Mouse (Mus musculus): ENCODE measurements at regions not wholly inside any gene's neighbourhood (a gene's known extent, or its start where the extent isn't known, plus 50 kb on each side); places are given as distances from the start of the nearest gene placed in this dataset.

DNA sequence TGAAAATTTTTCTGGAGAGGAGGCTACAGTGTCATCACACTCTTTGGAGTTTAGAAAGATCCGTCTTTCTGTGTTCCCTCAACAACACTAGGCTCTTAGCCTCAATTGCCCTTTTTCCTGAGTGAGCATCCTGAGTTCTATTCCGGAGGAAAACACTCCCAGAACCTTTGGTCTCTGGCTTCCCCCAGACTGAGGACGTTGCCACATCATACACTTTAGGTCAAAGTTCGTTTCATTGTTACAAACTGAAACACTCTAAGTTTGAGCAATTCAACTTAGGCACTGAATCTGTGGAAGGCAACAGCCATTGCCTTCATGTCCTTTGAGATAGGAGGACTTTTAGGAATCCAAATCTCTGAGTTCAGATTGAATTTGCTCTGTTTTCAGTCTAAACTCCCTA, 85.0 kb downstream of the Arl4a start:
- no peak overlapping the region for H3K27ac ChIP-seq (replicated peaks; ENCODE audit: low read depth, low read length)
- H3K9ac ChIP-seq (ENCODE audit: low read length), result no peak overlapping the region
- no peak overlapping the region for H3K4me3 ChIP-seq (ENCODE audit: low read depth, low read length)
- H3K36me3 ChIP-seq (ENCODE audit: control insufficient read depth, insufficient read depth, low read length), result no peaks in the 10 kb centered on the region
- H3K4me2 ChIP-seq (ENCODE audit: low read depth, severe bottlenecking), result no peak overlapping the region
- 79% methylated on average over 4 of the region's 4 CpGs for WGBS
- no peaks in the 10 kb centered on the region for H3K9me3 ChIP-seq (ENCODE audit: control insufficient read depth, low read length)
- no peaks in the 10 kb centered on the region for H3K4me1 ChIP-seq (ENCODE audit: control insufficient read depth, insufficient read depth, low read length)
- DNase-seq (ENCODE audit: low spot score) (no peak), ATAC-seq (ENCODE audit: insufficient number of reproducible peaks, low FRiP score, low TSS enrichment, low read depth) (no peak)
- H3K27me3 ChIP-seq (ENCODE audit: control insufficient read depth, insufficient read depth, low read length), result no peaks in the 10 kb centered on the region

GRCm38 (mm10) chr12:39951911-39952310, 85.9 kb downstream of the Arl4a start:
- no peak for ATAC-seq (ENCODE audit: insufficient number of reproducible peaks, low FRiP score, low TSS enrichment, low read depth)
- Histone ChIP-seq H3K9me3 (ENCODE audit: control insufficient read depth, low read length) (no peaks in the 10 kb centered on the region), H3K9ac (ENCODE audit: low read length) (no peak overlapping the region), H3K4me1 (ENCODE audit: control insufficient read depth, insufficient read depth, low read length) (no peaks in the 10 kb centered on the region), H3K27ac (replicated peaks; ENCODE audit: low read depth, low read length) (no peak overlapping the region), H3K36me3 (ENCODE audit: control insufficient read depth, insufficient read depth, low read length) (no peaks in the 10 kb centered on the region), H3K4me3 (ENCODE audit: low read depth, low read length) (no peak overlapping the region), H3K27me3 (ENCODE audit: control insufficient read depth, insufficient read depth, low read length) (no peaks in the 10 kb centered on the region), H3K4me2 (ENCODE audit: low read depth, severe bottlenecking) (no peak overlapping the region)
- DNase-seq (ENCODE audit: low spot score), result no peak
- 93% methylated on average over 6 of the region's 6 CpGs for WGBS

DNA sequence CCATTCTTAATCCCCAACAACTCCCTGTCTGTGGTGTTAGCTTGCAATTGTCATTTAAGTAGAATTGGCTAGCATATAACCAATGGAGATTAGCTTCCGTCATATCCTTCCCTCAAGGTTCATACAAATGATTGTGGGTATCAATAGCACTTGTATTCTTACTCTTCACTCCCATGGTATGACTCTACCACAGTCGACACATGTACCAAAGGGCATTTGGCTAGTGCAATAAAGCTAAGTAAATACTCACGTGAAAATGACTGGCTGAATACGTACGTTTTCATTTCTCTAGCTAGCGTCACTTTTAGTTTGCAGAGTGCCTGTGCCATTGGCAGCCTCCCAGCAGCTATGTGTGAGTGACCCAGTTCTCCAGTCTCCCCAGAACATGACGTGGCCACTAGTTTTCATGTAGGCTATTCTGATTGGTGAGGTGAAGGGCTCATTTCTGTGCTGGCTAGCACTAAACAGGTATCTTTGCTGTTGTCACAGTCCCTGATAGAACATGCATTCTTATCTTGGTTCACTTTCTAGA, 87.5 kb downstream of the Arl4a start:
- 90% methylated on average over 7 of the region's 7 CpGs for WGBS
- no peaks in the 10 kb centered on the region for H3K9me3 ChIP-seq (ENCODE audit: control insufficient read depth, low read length)
- ATAC-seq (ENCODE audit: insufficient number of reproducible peaks, low FRiP score, low TSS enrichment, low read depth) (no peak), DNase-seq (ENCODE audit: low spot score) (no peak)
- no peak overlapping the region for H3K4me2 ChIP-seq (ENCODE audit: low read depth, severe bottlenecking)
- no peak overlapping the region for H3K4me3 ChIP-seq (ENCODE audit: low read depth, low read length)
- no peak overlapping the region for H3K9ac ChIP-seq (ENCODE audit: low read length)
- H3K27ac ChIP-seq (replicated peaks; ENCODE audit: low read depth, low read length), result no peak overlapping the region
- H3K36me3 ChIP-seq (ENCODE audit: control insufficient read depth, insufficient read depth, low read length), result no peaks in the 10 kb centered on the region
- H3K4me1 ChIP-seq (ENCODE audit: control insufficient read depth, insufficient read depth, low read length), result no peaks in the 10 kb centered on the region
- no peaks in the 10 kb centered on the region for H3K27me3 ChIP-seq (ENCODE audit: control insufficient read depth, insufficient read depth, low read length)

DNA sequence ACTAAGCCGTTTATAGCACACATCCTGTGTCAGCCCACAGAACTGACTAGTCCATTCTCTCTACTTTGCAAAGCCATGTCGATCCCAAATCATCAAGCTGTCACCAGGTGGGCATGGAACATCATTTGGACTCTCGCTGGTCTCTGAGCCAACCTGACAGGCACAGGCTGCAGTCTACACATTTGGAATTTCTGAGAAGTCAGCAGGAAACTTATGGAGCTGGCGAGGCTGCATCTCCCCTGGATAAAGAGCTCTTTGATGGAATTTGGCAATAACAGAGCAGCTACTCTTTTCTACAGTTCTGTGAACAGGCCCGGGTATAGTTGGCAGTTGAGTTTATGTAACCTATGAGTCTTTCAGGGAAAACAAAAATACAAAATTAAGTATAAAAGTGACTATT, 94.9 kb downstream of the Arl4a start:
- Histone ChIP-seq H3K9me3 (ENCODE audit: control insufficient read depth, low read length) (no peaks in the 10 kb centered on the region), H3K27ac (replicated peaks; ENCODE audit: low read depth, low read length) (no peak overlapping the region), H3K4me3 (ENCODE audit: low read depth, low read length) (no peak overlapping the region), H3K4me2 (ENCODE audit: low read depth, severe bottlenecking) (no peak overlapping the region), H3K27me3 (ENCODE audit: control insufficient read depth, insufficient read depth, low read length) (no peaks in the 10 kb centered on the region), H3K4me1 (ENCODE audit: control insufficient read depth, insufficient read depth, low read length) (no peaks in the 10 kb centered on the region), H3K9ac (ENCODE audit: low read length) (no peak overlapping the region), H3K36me3 (ENCODE audit: control insufficient read depth, insufficient read depth, low read length) (no peaks in the 10 kb centered on the region)
- 80% methylated on average over 5 of the region's 5 CpGs for WGBS
- DNase-seq (ENCODE audit: low spot score) (no peak), ATAC-seq (ENCODE audit: insufficient number of reproducible peaks, low FRiP score, low TSS enrichment, low read depth) (no peak)

DNA sequence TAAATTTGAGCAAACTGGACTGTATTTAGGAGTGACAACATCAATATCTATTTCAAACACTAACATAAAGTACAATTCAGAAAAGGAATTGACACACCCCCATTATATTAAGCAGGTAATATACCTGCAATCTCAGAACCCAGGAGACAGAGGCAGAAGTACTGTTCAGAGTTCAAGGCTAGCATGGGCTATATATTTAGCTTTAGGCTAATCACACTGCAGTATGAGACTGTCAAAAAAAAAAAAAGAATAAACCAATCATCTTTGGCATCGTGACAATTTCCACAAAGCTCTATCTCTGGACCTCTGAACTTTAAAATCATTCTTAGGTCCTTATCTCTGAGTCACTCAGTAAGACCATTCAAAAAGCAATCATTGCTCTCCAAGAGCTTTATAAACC, 96.7 kb downstream of the Arl4a start:
- 86% methylated on average over 1 of the region's 1 CpGs for WGBS

DNA sequence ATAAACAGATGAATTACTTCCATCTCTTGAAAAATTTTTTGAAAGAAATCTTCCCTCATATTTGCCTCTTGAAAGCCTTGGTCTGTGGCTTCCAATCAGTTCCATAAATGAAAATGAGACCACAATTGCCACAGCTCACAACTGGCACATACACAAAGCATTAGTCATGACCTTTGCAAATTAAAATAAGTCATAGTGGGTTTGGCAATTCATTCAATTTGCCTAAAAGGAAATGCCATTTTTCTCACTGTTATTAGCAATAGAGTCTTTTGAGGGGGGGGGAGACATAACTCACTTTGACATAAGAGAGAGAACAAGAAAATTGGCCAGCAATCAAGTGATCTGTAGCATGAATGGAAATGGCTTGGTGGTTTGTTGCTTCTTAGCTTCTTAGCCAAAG, 98.8 kb downstream of the Arl4a start:
- ATAC-seq (ENCODE audit: insufficient number of reproducible peaks, low FRiP score, low TSS enrichment, low read depth) (no peak), DNase-seq (ENCODE audit: low spot score) (no peak)
- Histone ChIP-seq H3K4me1 (ENCODE audit: control insufficient read depth, insufficient read depth, low read length) (no peaks in the 10 kb centered on the region), H3K9me3 (ENCODE audit: control insufficient read depth, low read length) (no peaks in the 10 kb centered on the region), H3K9ac (ENCODE audit: low read length) (no peak overlapping the region), H3K4me2 (ENCODE audit: low read depth, severe bottlenecking) (no peak overlapping the region), H3K27me3 (ENCODE audit: control insufficient read depth, insufficient read depth, low read length) (no peaks in the 10 kb centered on the region), H3K27ac (replicated peaks; ENCODE audit: low read depth, low read length) (no peak overlapping the region), H3K36me3 (ENCODE audit: control insufficient read depth, insufficient read depth, low read length) (no peaks in the 10 kb centered on the region), H3K4me3 (ENCODE audit: low read depth, low read length) (no peak overlapping the region)

More for the DNA sequence above, 96.7 kb downstream of the Arl4a start:
- Histone ChIP-seq H3K4me3 (ENCODE audit: low read depth, low read length) (no peak overlapping the region), H3K9me3 (ENCODE audit: control insufficient read depth, low read length) (no peaks in the 10 kb centered on the region), H3K27me3 (ENCODE audit: control insufficient read depth, insufficient read depth, low read length) (no peaks in the 10 kb centered on the region), H3K27ac (replicated peaks; ENCODE audit: low read depth, low read length) (no peak overlapping the region), H3K36me3 (ENCODE audit: control insufficient read depth, insufficient read depth, low read length) (no peaks in the 10 kb centered on the region), H3K4me1 (ENCODE audit: control insufficient read depth, insufficient read depth, low read length) (no peaks in the 10 kb centered on the region), H3K9ac (ENCODE audit: low read length) (no peak overlapping the region), H3K4me2 (ENCODE audit: low read depth, severe bottlenecking) (no peak overlapping the region)
- ATAC-seq (ENCODE audit: insufficient number of reproducible peaks, low FRiP score, low TSS enrichment, low read depth), result no peak
- DNase-seq (ENCODE audit: low spot score), result no peak

DNA sequence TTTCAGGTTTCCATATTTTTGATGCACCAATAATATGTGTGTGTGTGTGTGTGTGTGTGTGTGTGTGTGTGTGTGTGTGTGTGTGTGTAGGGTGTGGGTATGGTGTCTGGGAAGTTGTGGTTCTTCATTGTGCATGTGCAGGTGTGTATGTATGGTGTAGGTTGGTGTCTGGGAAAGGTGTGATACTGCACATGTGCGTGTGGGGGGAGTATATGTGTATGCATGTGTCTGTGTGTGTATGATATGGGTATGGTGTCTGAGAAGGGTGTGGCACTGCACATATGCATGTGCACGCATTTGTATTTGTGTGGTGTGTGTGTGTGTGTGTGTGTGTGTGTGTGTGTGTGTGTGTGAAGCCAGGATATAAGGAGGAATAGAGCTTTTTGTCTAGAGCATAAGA, 99.6 kb downstream of the Arl4a start:
- 93% methylated on average over 2 of the region's 2 CpGs for WGBS
- DNase-seq (ENCODE audit: low spot score), result no peak
- no peaks in the 10 kb centered on the region for H3K36me3 ChIP-seq (ENCODE audit: control insufficient read depth, insufficient read depth, low read length)
- no peak for ATAC-seq (ENCODE audit: insufficient number of reproducible peaks, low FRiP score, low TSS enrichment, low read depth)
- no peaks in the 10 kb centered on the region for H3K27me3 ChIP-seq (ENCODE audit: control insufficient read depth, insufficient read depth, low read length)
- no peaks in the 10 kb centered on the region for H3K4me1 ChIP-seq (ENCODE audit: control insufficient read depth, insufficient read depth, low read length)
- no peak overlapping the region for H3K4me3 ChIP-seq (ENCODE audit: low read depth, low read length)
- H3K27ac ChIP-seq (replicated peaks; ENCODE audit: low read depth, low read length), result no peak overlapping the region
- no peak overlapping the region for H3K9ac ChIP-seq (ENCODE audit: low read length)
- no peak overlapping the region for H3K4me2 ChIP-seq (ENCODE audit: low read depth, severe bottlenecking)
- H3K9me3 ChIP-seq (ENCODE audit: control insufficient read depth, low read length), result no peaks in the 10 kb centered on the region

DNA sequence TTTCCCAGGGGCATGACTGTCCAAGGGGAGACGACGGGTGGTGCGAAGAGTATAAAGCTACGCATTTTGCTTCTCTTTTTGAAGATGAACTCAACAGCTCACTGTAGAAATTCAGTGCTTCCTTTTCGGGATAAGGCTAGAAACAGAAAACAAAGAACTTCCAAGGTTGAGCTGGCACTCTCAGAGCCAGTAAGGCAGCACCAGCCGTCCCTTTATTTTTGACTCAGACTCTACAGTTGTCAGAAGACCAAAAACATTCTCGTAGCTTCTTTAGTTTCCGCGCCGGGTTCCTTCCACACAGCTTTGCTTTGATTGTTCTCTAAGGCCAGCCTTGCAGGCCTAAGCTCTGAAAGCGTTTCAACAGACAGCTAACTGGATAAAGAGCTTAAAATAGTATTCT, 101.5 kb downstream of the Arl4a start:
- no peak for DNase-seq (ENCODE audit: low spot score)
- WGBS, result 84% methylated on average over 11 of the region's 11 CpGs
- Histone ChIP-seq H3K36me3 (ENCODE audit: control insufficient read depth, insufficient read depth, low read length) (no peaks in the 10 kb centered on the region), H3K4me3 (ENCODE audit: low read depth, low read length) (no peak overlapping the region), H3K27ac (replicated peaks; ENCODE audit: low read depth, low read length) (no peak overlapping the region), H3K9me3 (ENCODE audit: control insufficient read depth, low read length) (no peaks in the 10 kb centered on the region), H3K4me1 (ENCODE audit: control insufficient read depth, insufficient read depth, low read length) (no peaks in the 10 kb centered on the region), H3K4me2 (ENCODE audit: low read depth, severe bottlenecking) (no peak overlapping the region), H3K27me3 (ENCODE audit: control insufficient read depth, insufficient read depth, low read length) (no peaks in the 10 kb centered on the region), H3K9ac (ENCODE audit: low read length) (no peak overlapping the region)
- no peak for ATAC-seq (ENCODE audit: insufficient number of reproducible peaks, low FRiP score, low TSS enrichment, low read depth)

- Histone ChIP-seq H3K4me2 (ENCODE audit: low read depth, severe bottlenecking) (no peak overlapping the region), H3K4me1 (ENCODE audit: control insufficient read depth, insufficient read depth, low read length) (no peaks in the 10 kb centered on the region), H3K36me3 (ENCODE audit: control insufficient read depth, insufficient read depth, low read length) (no peaks in the 10 kb centered on the region), H3K9ac (ENCODE audit: low read length) (no peak overlapping the region), H3K9me3 (ENCODE audit: control insufficient read depth, low read length) (no peaks in the 10 kb centered on the region), H3K4me3 (ENCODE audit: low read depth, low read length) (no peak overlapping the region), H3K27me3 (ENCODE audit: control insufficient read depth, insufficient read depth, low read length) (no peaks in the 10 kb centered on the region), H3K27ac (replicated peaks; ENCODE audit: low read depth, low read length) (no peak overlapping the region)
- DNase-seq (ENCODE audit: low spot score) (no peak), ATAC-seq (ENCODE audit: insufficient number of reproducible peaks, low FRiP score, low TSS enrichment, low read depth) (no peak)
- WGBS, result 88% methylated on average over 12 of the region's 12 CpGs
Measured at GRCm38 (mm10) chr12:39935775-39936174, 102.0 kb downstream of the Arl4a start.
